Mouse (Mus musculus) C2C12 (cell line): ENCODE measurements around the gene Mxd4.

Experiments
- CTCF ChIP-seq: IDR thresholded peaks from one replicate; pipeline ENCODE4 v1.5.1; 2011; ENCODE audit not compliant: control insufficient read depth, insufficient read depth, insufficient read length
- MYOG ChIP-seq: IDR thresholded peaks from one replicate; pipeline ENCODE4 v1.6.1; 2011; ENCODE audit not compliant: control insufficient read depth, insufficient read length; ENCODE audit errors: extremely low read depth

DNA sequence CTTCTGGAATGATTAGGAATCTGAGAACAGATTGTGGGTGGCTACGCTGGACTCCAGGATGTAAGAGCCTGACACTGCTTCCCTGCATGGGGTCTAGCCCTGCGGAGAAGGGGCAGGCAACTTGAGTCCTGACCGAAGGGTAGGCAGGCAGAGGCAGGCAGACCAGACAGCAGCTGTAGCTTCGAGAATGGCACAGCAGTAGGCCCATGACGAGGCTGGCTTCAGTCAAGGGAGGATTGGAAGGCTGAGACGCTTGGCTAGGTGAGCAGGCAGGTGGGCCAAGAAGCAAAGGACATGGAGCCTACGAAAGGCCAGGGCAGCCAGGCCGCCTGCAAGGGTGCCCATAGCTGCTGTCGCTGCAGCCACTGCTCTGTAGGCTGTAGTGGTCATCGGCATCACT lies 10.8 kb downstream of the Mxd4 start:
- TF ChIP-seq CTCF (no peak), MYOG (no peak)
